Mouse (Mus musculus) adrenal gland, adult 8-10 months (tissue): ENCODE data around the gene Clcn2. TPM values are rescaled to one million over a fixed set of nuclear protein-coding genes. Genes with fewer than 3 reads are reported as not detected.

ENCODE experiments used
- DNase-seq: peaks from one replicate; pipeline ENCODE4 v3.0.0; 2022
- total RNA-seq, 4 experiments: library from RNA; stranded (reverse); gene quantifications; 2 replicates each; pipeline ENCODE4 v1.2.4; 2022

Gene Clcn2
- total RNA-seq, 4 experiments from 2014 or later: 44.5 to 52.2 (median 47.6) TPM

GRCm38 (mm10) chr16:20721808-20722207 lies 4.3 kb upstream of the Clcn2 start:
- no peak for DNase-seq

- no peak for DNase-seq
Observed at GRCm38 (mm10) chr16:20717978-20718670, 578 bp upstream of the Clcn2 start.

GRCm38 (mm10) chr16:20716841-20717180 lies 735 bp downstream of the Clcn2 start:
- no peak for DNase-seq

GRCm38 (mm10) chr16:20715976-20716840 lies 1.3 kb downstream of the Clcn2 start:
- DNase-seq: peak; percentile 80

- no peak for DNase-seq
Observed at GRCm38 (mm10) chr16:20715566-20715965, 2.0 kb downstream of the Clcn2 start.

- no peak for DNase-seq
Observed at GRCm38 (mm10) chr16:20715161-20715560, 2.4 kb downstream of the Clcn2 start.

- no peak for DNase-seq
Observed at GRCm38 (mm10) chr16:20714307-20715080, 3.1 kb downstream of the Clcn2 start.

GRCm38 (mm10) chr16:20712889-20713288 lies 4.7 kb downstream of the Clcn2 start:
- DNase-seq: no peak

GRCm38 (mm10) chr16:20712190-20712589 lies 5.4 kb downstream of the Clcn2 start:
- no peak for DNase-seq

- DNase-seq: no peak
Observed at GRCm38 (mm10) chr16:20710810-20711209, 6.7 kb downstream of the Clcn2 start.

GRCm38 (mm10) chr16:20710370-20710769 lies 7.2 kb downstream of the Clcn2 start:
- DNase-seq: no peak

- no peak for DNase-seq
Observed at GRCm38 (mm10) chr16:20708939-20709734, 8.4 kb downstream of the Clcn2 start.

GRCm38 (mm10) chr16:20708220-20708938 lies 9.2 kb downstream of the Clcn2 start:
- no peak for DNase-seq

- DNase-seq: no peak
Observed at GRCm38 (mm10) chr16:20706407-20707055, 11.0 kb downstream of the Clcn2 start.

- DNase-seq: no peak
Observed at GRCm38 (mm10) chr16:20705786-20706185, 11.8 kb downstream of the Clcn2 start.

GRCm38 (mm10) chr16:20703699-20704400 lies 13.7 kb downstream of the Clcn2 start:
- DNase-seq: no peak

GRCm38 (mm10) chr16:20703071-20703470 lies 14.5 kb downstream of the Clcn2 start:
- DNase-seq: no peak

- peak; percentile 89 for DNase-seq
Observed at GRCm38 (mm10) chr16:20702522-20702893, 15.0 kb downstream of the Clcn2 start.

GRCm38 (mm10) chr16:20701729-20702521 lies 15.6 kb downstream of the Clcn2 start:
- DNase-seq: no peak
